Mouse (Mus musculus) heart, postnatal 0 days (tissue): Measurements from ENCODE around the gene Ric3.

Experiments used
- CTCF ChIP-seq: IDR thresholded peaks from 2 replicates; pipeline ENCODE4 v1.5.1; 2016; ENCODE audit warnings: antibody characterized with exemption, control low read depth, low read depth
- EP300 ChIP-seq: IDR thresholded peaks from 2 replicates; pipeline ENCODE4 v1.6.1; 2016; ENCODE audit warnings: antibody characterized with exemption, low read depth

GRCm38 (mm10) chr7:109131565-109131964, 48.4 kb upstream of the Ric3 start:
- TF ChIP-seq CTCF (no peak), EP300 (no peak)
